Mouse (Mus musculus) thymus, adult 2 months (tissue): ENCODE measurements around the gene Stum.

Experiments used
- CTCF ChIP-seq: fragments of 200-500 bp; IDR thresholded peaks from 2 replicates; pipeline ENCODE4 v1.5.1; 2012; ENCODE audit warnings: mild to moderate bottlenecking, control low read depth, low read length, moderate library complexity, borderline replicate concordance; ENCODE audit not compliant: control insufficient read depth, poor library complexity, insufficient read depth; ENCODE audit errors: extremely low read depth
- POLR2A ChIP-seq: fragments of 200-500 bp; IDR thresholded peaks from 2 replicates; pipeline ENCODE4 v1.6.1; 2012; ENCODE audit warnings: mild to moderate bottlenecking, low read length, control low read depth, moderate library complexity; ENCODE audit not compliant: control insufficient read depth, poor library complexity, insufficient read depth; ENCODE audit errors: extremely low read depth

DNA sequence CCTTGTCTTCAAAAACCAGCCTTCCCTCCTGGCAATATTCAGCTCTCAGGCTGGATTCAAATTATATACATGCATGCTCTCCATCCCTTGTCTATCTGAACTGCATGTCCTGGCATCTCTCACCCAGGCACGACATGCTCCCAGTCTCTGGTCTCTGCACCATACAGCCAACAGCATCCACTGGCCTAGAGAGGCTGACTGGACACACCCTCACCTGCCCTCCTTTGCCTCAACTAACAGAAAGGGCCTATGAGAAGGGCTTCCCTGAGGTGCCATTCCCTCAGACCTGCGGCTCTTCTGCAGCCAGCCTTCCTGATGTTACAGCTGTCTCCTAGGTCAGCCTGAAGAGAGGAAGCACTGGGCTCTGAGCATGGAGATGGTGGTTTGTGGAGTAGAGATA lies 64.2 kb downstream of the Stum start:
- TF ChIP-seq CTCF (no peak), POLR2A (no peak)
